Mouse (Mus musculus) embryonic facial prominence, embryonic 12.5 days (tissue): ENCODE measurements at regions not wholly inside any gene's neighbourhood (a gene's known extent, or its start where the extent isn't known, plus 50 kb on each side); places are given as distances from the start of the nearest gene placed in this dataset.
"Not testable (repeated sequence)": the region's sequence is repeated elsewhere in the genome, so short reads cannot be mapped to it uniquely, and the experiment has no call there.

ENCODE experiments used
- ATAC-seq: fragments of 200-750 bp; cut with Nextera tagmentation; 2 replicates; pipeline ENCODE4 v1.8.0; 2017; ENCODE audit not compliant: insufficient number of reproducible peaks, insufficient read depth, low FRiP score, low TSS enrichment
- H3K27ac ChIP-seq: fragments of 300-500 bp; sonication (generic); 2 replicates; pipeline ENCODE4 v1.5.1; 2016; ENCODE audit warnings: mild to moderate bottlenecking
- H3K27me3 ChIP-seq: fragments of 300-500 bp; sonication (generic); 2 replicates; pipeline ENCODE4 v1.6.1; 2016; ENCODE audit warnings: mild to moderate bottlenecking, moderate library complexity
- H3K36me3 ChIP-seq: fragments of 300-500 bp; sonication (generic); 2 replicates; pipeline ENCODE4 v1.6.1; 2016; ENCODE audit warnings: mild to moderate bottlenecking
- H3K4me1 ChIP-seq: fragments of 300-500 bp; sonication (generic); 2 replicates; pipeline ENCODE4 v1.6.1; 2016
- H3K4me2 ChIP-seq: fragments of 300-500 bp; sonication (generic); replicated peaks from 2 replicates; pipeline ENCODE4 v1.6.1; 2016; ENCODE audit warnings: mild to moderate bottlenecking, moderate library complexity
- H3K4me3 ChIP-seq: fragments of 300-500 bp; sonication (generic); 2 replicates; pipeline ENCODE4 v1.5.1; 2016; ENCODE audit warnings: mild to moderate bottlenecking
- H3K9ac ChIP-seq: fragments of 300-500 bp; sonication (generic); 2 replicates; pipeline ENCODE4 v1.6.1; 2016; ENCODE audit warnings: mild to moderate bottlenecking, moderate library complexity
- H3K9me3 ChIP-seq: fragments of 300-500 bp; sonication (generic); 2 replicates; pipeline ENCODE4 v1.6.1; 2016; ENCODE audit warnings: mild to moderate bottlenecking, moderate library complexity
- WGBS: fragments of 180-500 bp; shearing (Covaris S2); methylation state at CpG from one replicate; pipeline ENCODE4 v1.1.7; 2016; 5-methylcytosine and 5-hydroxymethylcytosine counted together

- Histone ChIP-seq H3K9ac (no peak overlapping the region), H3K4me1 (no peaks in the 10 kb centered on the region), H3K27me3 (no peaks in the 10 kb centered on the region), H3K4me2 (no peak overlapping the region), H3K27ac (no peak overlapping the region), H3K4me3 (no peak overlapping the region), H3K9me3 (no peaks in the 10 kb centered on the region), H3K36me3 (no peaks in the 10 kb centered on the region)
- ATAC-seq = no peak
- 84% methylated on average over 7 of the region's 7 CpGs for WGBS
These were observed 219.4 kb upstream of the Klf6 start for GRCm38 (mm10) chr13:5641743-5642510.

DNA sequence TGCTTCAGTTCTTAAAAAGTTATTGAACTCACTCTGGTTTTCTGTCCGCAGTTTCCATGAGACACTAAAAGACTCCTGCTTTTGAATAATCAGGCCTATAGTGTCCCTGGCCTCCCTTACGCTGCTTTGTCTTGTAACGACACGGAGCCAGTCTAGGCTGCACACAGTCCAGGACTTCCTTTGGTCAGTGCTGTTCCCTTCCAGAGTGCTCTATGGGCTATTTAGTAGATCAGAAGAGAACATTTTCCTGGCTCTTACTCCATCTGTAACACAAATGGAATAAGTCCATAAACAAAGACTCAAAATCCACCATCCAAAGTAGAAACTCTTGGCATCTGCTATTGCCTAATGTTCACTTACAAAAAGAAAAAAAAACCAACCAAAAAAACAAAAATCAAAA, 213.0 kb upstream of the Klf6 start:
- H3K27ac ChIP-seq = no peak overlapping the region
- WGBS = 81% methylated on average over 4 of the region's 4 CpGs
- no peak overlapping the region for H3K4me2 ChIP-seq
- no peaks in the 10 kb centered on the region for H3K36me3 ChIP-seq
- H3K4me1 ChIP-seq = no peaks in the 10 kb centered on the region
- no peak for ATAC-seq
- H3K27me3 ChIP-seq = no peaks in the 10 kb centered on the region
- no peaks in the 10 kb centered on the region for H3K9me3 ChIP-seq
- H3K9ac ChIP-seq = no peak overlapping the region
- H3K4me3 ChIP-seq = no peak overlapping the region

- H3K27ac ChIP-seq = no peak overlapping the region
- no peaks in the 10 kb centered on the region for H3K27me3 ChIP-seq
- no peaks in the 10 kb centered on the region for H3K4me1 ChIP-seq
- no peak for ATAC-seq
- H3K9me3 ChIP-seq = no peaks in the 10 kb centered on the region
- no peak overlapping the region for H3K9ac ChIP-seq
- no peak overlapping the region for H3K4me2 ChIP-seq
- H3K4me3 ChIP-seq = no peak overlapping the region
- no peaks in the 10 kb centered on the region for H3K36me3 ChIP-seq
- 66% methylated on average over 5 of the region's 5 CpGs for WGBS
These were observed 203.7 kb upstream of the Klf6 start for GRCm38 (mm10) chr13:5657556-5657955.

DNA sequence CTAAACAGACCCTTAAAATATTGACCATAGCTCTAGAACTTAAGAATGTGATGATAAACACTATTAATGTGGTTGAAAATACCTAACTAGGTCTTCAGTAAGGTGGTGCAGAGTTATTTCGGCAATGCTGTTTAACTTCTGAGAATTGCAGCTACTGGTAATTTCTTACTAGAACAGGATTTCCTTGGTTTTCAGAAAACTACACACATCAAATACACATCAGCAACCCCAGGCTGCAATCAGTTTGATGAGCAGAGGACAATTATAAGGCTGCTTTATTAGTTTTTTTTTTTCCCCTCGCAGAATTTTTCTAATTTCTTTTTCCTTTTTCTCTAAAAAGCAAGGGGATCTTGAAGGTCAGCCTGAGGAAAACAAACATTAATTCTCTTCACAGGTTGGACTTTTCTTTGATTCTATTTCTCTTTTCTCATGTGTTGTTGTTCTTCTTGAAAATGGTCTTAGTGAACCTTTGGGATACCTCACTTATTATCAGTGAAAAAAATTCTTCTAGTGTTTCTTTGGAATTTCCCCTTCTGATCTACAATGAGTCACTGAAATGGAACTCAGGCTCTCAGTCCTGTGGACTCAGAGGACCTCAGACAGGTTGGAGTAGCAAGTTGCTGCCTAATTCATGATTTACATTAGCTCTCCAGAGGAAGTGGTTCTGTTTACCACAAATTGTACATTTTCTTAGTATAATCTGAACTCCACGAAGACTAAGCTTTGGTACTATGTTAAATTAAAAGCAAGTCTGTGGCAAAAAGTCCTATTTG, 194.9 kb upstream of the Klf6 start:
- Histone ChIP-seq H3K4me3 (no peak overlapping the region), H3K4me1 (no peaks in the 10 kb centered on the region), H3K4me2 (no peak overlapping the region), H3K27me3 (no peaks in the 10 kb centered on the region), H3K9me3 (no peaks in the 10 kb centered on the region), H3K36me3 (no peaks in the 10 kb centered on the region), H3K27ac (no peak overlapping the region), H3K9ac (no peak overlapping the region)
- WGBS = 78% methylated on average over 3 of the region's 3 CpGs
- ATAC-seq = no peak

- no peaks in the 10 kb centered on the region for H3K9me3 ChIP-seq
- no peak overlapping the region for H3K9ac ChIP-seq
- H3K27ac ChIP-seq = no peak overlapping the region
- no peaks in the 10 kb centered on the region for H3K36me3 ChIP-seq
- no peaks in the 10 kb centered on the region for H3K27me3 ChIP-seq
- 32% methylated on average over 1 of the region's 1 CpGs for WGBS
- no peak for ATAC-seq
- no peak overlapping the region for H3K4me3 ChIP-seq
- H3K4me2 ChIP-seq = no peak overlapping the region
- no peaks in the 10 kb centered on the region for H3K4me1 ChIP-seq
These were observed 185.6 kb upstream of the Klf6 start for GRCm38 (mm10) chr13:5675668-5676067.

DNA sequence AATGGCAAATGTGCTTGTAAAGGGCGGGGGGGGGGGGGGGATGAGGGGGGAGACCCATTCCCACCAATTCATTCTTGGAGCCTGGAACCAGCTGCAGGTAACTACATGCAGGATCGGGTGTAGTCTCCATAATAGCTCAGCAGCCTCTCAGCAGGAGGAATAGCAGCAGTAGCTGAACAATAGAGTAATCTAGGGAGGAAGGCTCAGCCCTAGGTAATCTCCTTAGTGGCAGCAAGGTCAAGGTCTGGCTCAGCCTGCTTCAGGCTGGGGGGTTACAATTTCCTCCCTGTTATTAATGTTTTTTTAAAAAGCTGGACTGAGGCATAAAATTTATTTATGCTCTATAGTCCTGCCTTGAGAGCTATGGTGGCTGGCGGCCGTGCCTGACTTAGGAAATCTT, 171.2 kb upstream of the Klf6 start:
- Histone ChIP-seq H3K4me1 (no peaks in the 10 kb centered on the region), H3K27ac (no peak overlapping the region), H3K9ac (no peak overlapping the region), H3K4me2 (no peak overlapping the region), H3K9me3 (peaks cover 3% of the 10 kb centered on the region; the same call in 1 of the 2 replicates), H3K4me3 (no peak overlapping the region), H3K36me3 (no peaks in the 10 kb centered on the region), H3K27me3 (no peaks in the 10 kb centered on the region)
- WGBS = 84% methylated on average over 4 of the region's 4 CpGs
- no peak for ATAC-seq

GRCm38 (mm10) chr13:5690680-5691079, 170.6 kb upstream of the Klf6 start:
- not testable (repeated sequence) for ATAC-seq, H3K9ac ChIP-seq, H3K4me3 ChIP-seq, H3K27me3 ChIP-seq, H3K4me2 ChIP-seq, H3K36me3 ChIP-seq, H3K27ac ChIP-seq, H3K4me1 ChIP-seq, H3K9me3 ChIP-seq
- 72% methylated on average over 2 of the region's 2 CpGs for WGBS

GRCm38 (mm10) chr13:5694626-5695025, 166.7 kb upstream of the Klf6 start:
- no peaks in the 10 kb centered on the region for H3K27me3 ChIP-seq
- H3K36me3 ChIP-seq = no peaks in the 10 kb centered on the region
- no peak overlapping the region for H3K27ac ChIP-seq
- no peak overlapping the region for H3K9ac ChIP-seq
- H3K4me2 ChIP-seq = no peak overlapping the region
- 81% methylated on average over 8 of the region's 8 CpGs for WGBS
- no peak for ATAC-seq
- no peaks in the 10 kb centered on the region for H3K4me1 ChIP-seq
- peaks cover 3% of the 10 kb centered on the region; the same call in 1 of the 2 replicates for H3K9me3 ChIP-seq
- H3K4me3 ChIP-seq = no peak overlapping the region

DNA sequence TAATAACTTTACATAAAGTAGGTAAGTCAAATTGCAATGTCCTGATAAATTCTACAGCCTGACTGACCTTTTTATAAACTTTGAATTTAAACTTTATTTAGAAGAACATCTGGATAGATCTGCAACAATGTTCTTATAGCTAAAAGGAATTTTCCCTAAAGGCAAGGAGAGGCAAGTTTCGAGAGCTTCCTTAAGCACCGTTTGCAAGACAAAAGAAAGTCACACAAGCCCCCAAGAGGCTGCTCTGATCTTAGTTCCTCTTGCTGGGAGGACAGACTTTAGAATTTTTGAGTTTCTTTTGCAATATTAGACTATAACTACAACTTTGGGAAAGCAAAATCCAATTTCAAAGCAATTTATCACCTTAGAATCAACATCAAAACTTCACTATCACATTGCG, 165.7 kb upstream of the Klf6 start:
- H3K36me3 ChIP-seq = not testable (repeated sequence)

DNA sequence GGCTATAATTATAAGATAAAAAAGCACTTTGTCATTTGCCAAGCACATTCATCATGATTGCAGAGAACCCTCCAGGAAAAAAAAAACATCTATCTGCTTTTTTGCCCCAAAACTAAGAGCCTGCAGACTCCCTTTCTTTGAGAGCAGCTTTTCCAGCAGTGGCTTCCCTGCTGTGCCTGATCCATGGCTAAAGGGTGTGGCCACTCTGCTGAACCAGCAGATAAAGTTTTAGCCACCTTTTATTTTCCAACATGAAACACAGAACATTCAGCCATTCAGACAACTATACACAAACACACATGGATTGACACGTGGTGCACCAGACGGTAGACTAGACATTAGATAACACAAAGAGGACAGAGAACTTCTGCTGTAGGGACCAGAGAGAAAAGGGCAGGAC, 164.9 kb upstream of the Klf6 start:
- Histone ChIP-seq H3K27me3 (no peaks in the 10 kb centered on the region), H3K4me1 (no peaks in the 10 kb centered on the region), H3K36me3 (no peaks in the 10 kb centered on the region), H3K9ac (no peak overlapping the region), H3K9me3 (peaks cover 3% of the 10 kb centered on the region; the same call in 1 of the 2 replicates), H3K4me2 (no peak overlapping the region), H3K27ac (no peak overlapping the region), H3K4me3 (no peak overlapping the region)
- ATAC-seq = no peak
- WGBS = 7% methylated on average over 2 of the region's 2 CpGs

More for the DNA sequence above, 165.7 kb upstream of the Klf6 start:
- H3K27ac ChIP-seq, H3K4me2 ChIP-seq, ATAC-seq, H3K9me3 ChIP-seq, H3K4me3 ChIP-seq, H3K27me3 ChIP-seq, H3K4me1 ChIP-seq, H3K9ac ChIP-seq: not testable (repeated sequence)
- 53% methylated on average over 3 of the region's 3 CpGs for WGBS

DNA sequence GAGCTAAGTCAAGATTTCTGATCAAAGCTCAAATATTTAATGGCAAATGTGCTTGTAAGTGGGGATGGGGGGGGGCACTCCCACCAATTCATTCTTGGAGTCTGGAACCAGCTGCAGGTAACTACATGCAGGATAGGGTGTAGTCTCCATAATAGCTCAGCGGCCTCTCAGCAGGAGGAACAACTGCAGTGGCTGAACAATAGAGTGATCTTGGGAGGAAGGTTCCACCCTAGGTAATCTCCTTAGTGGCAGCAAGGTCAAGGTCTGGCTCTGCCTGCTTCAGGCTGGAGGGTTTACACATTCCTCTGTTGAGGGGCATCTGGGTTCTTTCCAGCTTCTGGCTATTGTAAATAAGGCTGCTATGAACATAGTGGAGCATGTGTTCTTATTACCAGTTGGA, 164.0 kb upstream of the Klf6 start:
- H3K4me1 ChIP-seq, H3K27ac ChIP-seq, H3K27me3 ChIP-seq, H3K9ac ChIP-seq, H3K4me3 ChIP-seq, H3K36me3 ChIP-seq, H3K9me3 ChIP-seq, ATAC-seq, H3K4me2 ChIP-seq: not testable (repeated sequence)
- WGBS = 53% methylated on average over 1 of the region's 1 CpGs

DNA sequence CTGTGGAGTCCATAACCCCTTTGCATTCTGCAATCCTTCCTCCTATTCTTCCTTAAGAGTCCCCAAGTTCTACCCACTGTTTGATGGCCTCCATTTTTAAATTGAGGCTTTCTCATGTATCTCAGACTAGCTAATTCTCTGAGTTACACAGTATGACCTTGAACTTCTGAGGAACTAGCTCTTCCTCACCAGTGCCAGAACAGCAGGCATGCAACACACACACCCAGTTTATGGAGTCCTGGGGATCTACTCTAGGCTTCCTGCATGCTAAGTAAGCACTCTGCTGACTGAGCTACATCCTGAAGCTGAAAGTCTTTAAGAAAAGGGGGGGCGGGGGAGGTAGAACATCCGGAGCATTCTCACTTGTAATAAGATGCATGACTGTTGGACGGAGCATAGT, 159.2 kb upstream of the Klf6 start:
- no peak overlapping the region for H3K27ac ChIP-seq
- H3K4me1 ChIP-seq = no peaks in the 10 kb centered on the region
- no peaks in the 10 kb centered on the region for H3K36me3 ChIP-seq
- no peak for ATAC-seq
- no peaks in the 10 kb centered on the region for H3K9me3 ChIP-seq
- H3K4me2 ChIP-seq = no peak overlapping the region
- H3K4me3 ChIP-seq = no peak overlapping the region
- WGBS = 80% methylated on average over 3 of the region's 3 CpGs
- H3K27me3 ChIP-seq = no peaks in the 10 kb centered on the region
- H3K9ac ChIP-seq = no peak overlapping the region
